Mouse (Mus musculus) neural tube, embryonic 15.5 days (tissue): ENCODE measurements around the gene Wasf1. TPM values are rescaled to one million over a fixed set of nuclear protein-coding genes. Genes with fewer than 3 reads are reported as not detected.

ENCODE experiments used
- ATAC-seq: fragments of 200-750 bp; cut with Nextera tagmentation; 2 replicates; pipeline ENCODE4 v1.8.0; 2017; ENCODE audit warnings: mild to moderate bottlenecking, moderate TSS enrichment, moderate library complexity; ENCODE audit not compliant: low FRiP score
- H3K27ac ChIP-seq: fragments of 300-500 bp; sonication (generic); replicated peaks from 2 replicates; pipeline ENCODE4 v1.5.1; 2015; ENCODE audit warnings: mild to moderate bottlenecking, inconsistent platforms
- H3K27me3 ChIP-seq: fragments of 300-500 bp; sonication (generic); replicated peaks from 2 replicates; pipeline ENCODE4 v1.6.1; 2015; ENCODE audit warnings: inconsistent platforms
- H3K36me3 ChIP-seq: fragments of 300-500 bp; sonication (generic); 2 replicates; pipeline ENCODE4 v1.6.1; 2015; ENCODE audit warnings: inconsistent platforms
- H3K4me1 ChIP-seq: fragments of 300-500 bp; sonication (generic); 2 replicates; pipeline ENCODE4 v1.6.1; 2015; ENCODE audit warnings: inconsistent platforms
- H3K4me2 ChIP-seq: fragments of 300-500 bp; sonication (generic); 2 replicates; pipeline ENCODE4 v1.6.1; 2015; ENCODE audit warnings: inconsistent platforms, mild to moderate bottlenecking, moderate library complexity
- H3K4me3 ChIP-seq: fragments of 300-500 bp; sonication (generic); replicated peaks from 2 replicates; pipeline ENCODE4 v1.5.1; 2015; ENCODE audit warnings: mild to moderate bottlenecking, inconsistent platforms
- H3K9ac ChIP-seq: fragments of 300-500 bp; sonication (generic); replicated peaks from 2 replicates; pipeline ENCODE4 v1.6.1; 2015; ENCODE audit warnings: mild to moderate bottlenecking, inconsistent platforms
- H3K9me3 ChIP-seq: fragments of 300-500 bp; sonication (generic); replicated peaks from 2 replicates; pipeline ENCODE4 v1.6.1; 2016; ENCODE audit warnings: inconsistent platforms
- WGBS: fragments of 180-500 bp; shearing (Covaris S2); methylation state at CpG from one replicate; pipeline ENCODE4 v1.1.7; 2015; ENCODE audit warnings: mixed read lengths; 5-methylcytosine and 5-hydroxymethylcytosine counted together
- polyA plus RNA-seq: library from polyadenylated mRNA; unstranded; fragments of >200 nt; fragmentation: Nextera tagmentation; extraction: Ambion mirVana; gene quantifications from 2 replicates; pipeline ENCODE4 v1.2.1, GENCODE M21; 2015

The Wasf1 gene
- polyA plus RNA-seq, result 98.8 and 105 TPM in 2 replicates

DNA sequence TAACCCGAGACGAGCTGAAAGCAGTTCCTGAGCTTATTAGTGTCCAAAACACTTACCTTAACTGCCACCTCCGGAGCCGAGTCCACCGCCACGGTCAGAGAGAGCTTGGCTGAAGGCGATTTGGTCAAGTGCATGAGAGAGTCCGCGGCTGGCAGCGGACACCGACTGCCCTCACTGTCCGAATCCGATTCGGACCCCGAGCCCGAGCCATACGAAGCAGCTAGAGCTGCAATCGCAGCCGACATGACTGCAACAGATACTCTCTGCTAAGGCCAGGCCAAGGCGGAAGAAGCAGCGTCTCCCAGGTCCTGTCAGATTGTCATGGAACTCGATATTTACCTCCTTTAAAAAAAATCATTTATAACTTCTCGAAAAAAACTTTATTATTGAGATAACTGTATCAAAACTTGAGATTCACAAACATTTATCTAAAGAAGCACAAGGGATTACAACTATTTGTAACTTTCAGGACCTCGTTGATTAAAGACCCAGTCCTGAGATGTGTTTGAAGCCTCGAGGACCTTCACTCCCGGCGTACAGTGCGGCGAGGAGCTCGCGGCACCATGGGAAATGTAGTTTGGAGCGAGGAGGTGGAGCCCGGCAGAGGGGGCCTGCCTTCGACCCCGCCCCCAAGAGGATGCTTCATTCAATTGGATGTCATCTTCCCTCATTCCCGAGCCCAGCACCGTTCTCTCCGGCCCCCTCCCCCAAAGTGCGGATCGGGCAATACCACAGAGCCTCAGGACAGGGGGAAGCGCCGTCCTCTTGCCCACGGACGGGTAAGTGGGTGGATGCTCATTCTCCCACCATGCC is at the start of gene Wasf1, which contains the start of gene Cdc40:
Wasf1 (plus strand) TSS at position 645 of the 813 bp plus-strand sequence.
Cdc40 (minus strand) TSS at position 481 of the 813 bp plus-strand sequence.
- H3K27me3 ChIP-seq, result no peaks in the 10 kb centered on the region
- H3K4me1 ChIP-seq, result peaks cover 32% of the 10 kb centered on the region
- ATAC-seq, result peak; percentile 97
- no peaks in the 10 kb centered on the region for H3K9me3 ChIP-seq
- H3K9ac ChIP-seq, result peak within 1 kb of the TSS; percentile 97
- WGBS, result 0% methylated on average over 44 of the region's 44 CpGs
- peak within 1 kb of the TSS; percentile 92 for H3K4me3 ChIP-seq
- H3K4me2 ChIP-seq, result peak within 1 kb of the TSS; percentile 67
- H3K36me3 ChIP-seq, result no peaks in the 10 kb centered on the region
- H3K27ac ChIP-seq, result peak within 1 kb of the TSS; percentile 100

DNA sequence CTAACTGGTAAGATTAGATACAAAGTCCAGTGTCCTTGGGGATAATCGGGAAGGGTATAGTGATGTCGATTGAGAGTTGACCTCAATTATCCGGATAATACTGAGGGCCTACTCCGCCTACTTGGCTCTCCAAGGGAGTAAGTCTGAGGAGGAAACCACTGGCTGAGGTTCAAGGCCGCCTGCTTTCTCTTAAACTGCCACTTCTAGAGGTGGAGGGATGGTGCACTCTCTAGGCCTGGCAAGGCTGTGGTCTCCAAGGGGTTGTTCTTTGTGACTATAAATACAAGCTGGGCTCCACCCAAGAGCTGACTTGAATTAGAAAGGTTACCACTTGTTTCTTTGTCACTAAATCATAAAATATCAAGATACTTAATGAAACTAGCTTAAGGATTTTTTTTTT is 43.2 kb upstream of the Wasf1 start:
- peaks cover 12% of the 10 kb centered on the region for H3K4me1 ChIP-seq
- no peaks in the 10 kb centered on the region for H3K27me3 ChIP-seq
- H3K4me3 ChIP-seq, result no peak overlapping the region
- H3K36me3 ChIP-seq, result peaks cover 33% of the 10 kb centered on the region
- no peak overlapping the region for H3K9ac ChIP-seq
- ATAC-seq, result no peak
- H3K9me3 ChIP-seq, result no peaks in the 10 kb centered on the region
- 87% methylated on average over 5 of the region's 5 CpGs for WGBS
- H3K4me2 ChIP-seq, result no peak overlapping the region
- H3K27ac ChIP-seq, result no peak overlapping the region

DNA sequence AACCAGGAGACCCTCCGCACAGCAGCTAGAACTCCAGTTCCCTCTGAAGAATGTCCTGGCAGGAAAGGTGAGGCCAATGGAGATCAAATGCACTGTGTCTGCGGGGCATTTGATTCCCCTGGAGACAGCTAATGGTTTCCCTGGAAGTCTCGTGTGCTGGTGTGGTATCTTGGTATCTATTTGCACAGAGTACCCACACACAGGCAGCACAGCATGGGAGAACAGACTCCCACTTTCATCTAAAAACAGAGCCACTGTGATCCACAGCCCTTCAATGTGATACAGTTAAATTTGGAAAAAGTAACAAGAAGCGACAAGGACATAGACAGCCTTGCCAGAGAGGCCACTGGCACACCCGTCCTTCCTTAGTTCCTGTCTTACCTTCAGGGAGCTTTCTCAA is 39.4 kb upstream of the Wasf1 start:
- peak overlapping the region; percentile 13; the same call in 1 of the 2 replicates for H3K4me2 ChIP-seq
- no peaks in the 10 kb centered on the region for H3K9me3 ChIP-seq
- H3K27me3 ChIP-seq, result no peaks in the 10 kb centered on the region
- H3K9ac ChIP-seq, result no peak overlapping the region
- WGBS, result 85% methylated on average over 5 of the region's 5 CpGs
- H3K27ac ChIP-seq, result peak overlapping the region; percentile 73
- H3K36me3 ChIP-seq, result peaks cover 44% of the 10 kb centered on the region
- no peak overlapping the region for H3K4me3 ChIP-seq
- no peak; the same call in 1 of the 2 replicates for ATAC-seq
- peaks cover 15% of the 10 kb centered on the region for H3K4me1 ChIP-seq

DNA sequence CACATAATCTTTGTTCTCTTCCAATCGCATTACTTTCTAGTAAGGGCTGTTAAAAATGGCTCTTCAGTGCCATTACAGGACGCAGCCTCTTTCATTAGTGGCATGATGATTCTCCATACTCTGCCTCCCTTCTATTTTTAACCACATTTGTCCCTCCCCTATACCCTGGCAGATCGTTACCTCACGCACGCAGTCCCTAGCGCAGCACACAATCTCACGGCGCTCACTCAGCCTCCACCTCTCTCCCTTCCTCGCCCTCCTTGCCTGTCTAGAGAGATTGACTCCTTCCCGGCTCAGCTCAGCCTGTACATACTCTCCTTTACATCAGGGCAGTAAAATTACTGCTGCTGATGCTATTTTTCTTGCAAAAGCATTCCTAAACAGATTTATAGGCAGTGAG is 38.7 kb upstream of the Wasf1 start:
- Histone ChIP-seq H3K9me3 (no peaks in the 10 kb centered on the region), H3K4me1 (peaks cover 15% of the 10 kb centered on the region), H3K9ac (no peak overlapping the region), H3K36me3 (peaks cover 41% of the 10 kb centered on the region), H3K4me2 (0 out of 2 replicates have a peak overlapping the region, but pooled peaks have one; percentile 13), H3K27ac (peak overlapping the region; percentile 73), H3K4me3 (no peak overlapping the region), H3K27me3 (no peaks in the 10 kb centered on the region)
- peak; percentile 83 for ATAC-seq
- 52% methylated on average over 10 of the region's 10 CpGs for WGBS

- Histone ChIP-seq H3K4me1 (peaks cover 15% of the 10 kb centered on the region), H3K4me2 (no peak overlapping the region), H3K27me3 (no peaks in the 10 kb centered on the region), H3K36me3 (peaks cover 39% of the 10 kb centered on the region), H3K4me3 (no peak overlapping the region), H3K9ac (no peak overlapping the region), H3K27ac (0 out of 2 replicates have a peak overlapping the region, but pooled peaks have one; percentile 3), H3K9me3 (no peaks in the 10 kb centered on the region)
- WGBS, result 86% methylated on average over 6 of the region's 6 CpGs
- no peak for ATAC-seq
Observed at GRCm38 (mm10) chr10:40845626-40846025, 37.6 kb upstream of the Wasf1 start.

GRCm38 (mm10) chr10:40847176-40847874 is 36.0 kb upstream of the Wasf1 start:
- 88% methylated on average over 10 of the region's 10 CpGs for WGBS
- Histone ChIP-seq H3K4me2 (no peak overlapping the region), H3K27me3 (no peaks in the 10 kb centered on the region), H3K9ac (no peak overlapping the region), H3K9me3 (no peaks in the 10 kb centered on the region), H3K36me3 (peaks cover 30% of the 10 kb centered on the region), H3K4me3 (no peak overlapping the region), H3K4me1 (peaks cover 15% of the 10 kb centered on the region), H3K27ac (no peak overlapping the region)
- no peak for ATAC-seq

DNA sequence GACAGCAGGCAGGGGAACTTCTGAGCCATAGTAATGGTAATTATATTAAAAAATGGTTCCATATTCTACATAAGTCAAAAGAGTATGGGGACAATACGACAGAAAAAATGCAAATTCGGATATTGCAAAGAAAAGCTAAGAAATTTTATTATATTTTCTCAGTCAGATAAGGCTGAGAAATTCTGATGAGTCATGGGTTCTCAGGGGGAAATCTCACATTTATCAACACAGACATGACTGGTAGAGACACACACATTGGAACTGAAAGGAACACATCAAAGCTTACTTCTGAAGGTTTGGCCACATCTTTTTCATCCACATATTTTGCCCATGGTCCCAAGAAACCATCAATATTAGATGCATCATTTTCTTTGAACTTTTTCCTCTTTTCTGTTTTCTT is 32.6 kb upstream of the Wasf1 start:
- 89% methylated on average over 2 of the region's 2 CpGs for WGBS
- Histone ChIP-seq H3K9ac (no peak overlapping the region), H3K4me1 (0 out of 2 replicates have a peak, but pooled peaks cover 1% of the 10 kb centered on the region), H3K9me3 (no peaks in the 10 kb centered on the region), H3K4me2 (no peak overlapping the region), H3K27ac (no peak overlapping the region), H3K27me3 (no peaks in the 10 kb centered on the region), H3K4me3 (no peak overlapping the region), H3K36me3 (peaks cover 19% of the 10 kb centered on the region)
- no peak for ATAC-seq

DNA sequence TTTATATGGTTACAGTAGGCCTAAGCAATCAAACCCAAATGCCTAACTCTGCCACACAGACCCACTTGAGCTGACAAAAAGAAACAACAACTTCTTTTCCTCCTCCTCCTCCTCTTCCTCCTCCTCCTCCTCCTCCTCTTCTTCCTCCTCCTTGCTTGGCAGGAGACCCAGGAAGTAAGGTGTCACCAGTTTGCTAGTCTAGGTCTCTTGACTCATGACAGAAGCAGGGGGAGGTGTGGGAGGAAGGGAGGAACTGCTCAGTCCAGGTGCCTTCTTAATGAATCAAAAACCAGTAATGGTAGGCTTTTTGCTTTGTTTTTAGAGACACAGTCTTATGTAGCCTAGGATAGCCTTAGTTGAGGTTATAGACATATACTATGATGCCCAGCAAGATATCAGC is 32.1 kb upstream of the Wasf1 start:
- Histone ChIP-seq H3K9me3 (no peaks in the 10 kb centered on the region), H3K27me3 (no peaks in the 10 kb centered on the region), H3K4me3 (no peak overlapping the region), H3K4me2 (no peak overlapping the region), H3K27ac (no peak overlapping the region), H3K9ac (no peak overlapping the region), H3K4me1 (no peaks in the 10 kb centered on the region), H3K36me3 (peaks cover 19% of the 10 kb centered on the region)
- ATAC-seq, result no peak

- H3K9me3 ChIP-seq, result no peaks in the 10 kb centered on the region
- no peak overlapping the region for H3K4me2 ChIP-seq
- H3K4me3 ChIP-seq, result no peak overlapping the region
- no peaks in the 10 kb centered on the region for H3K36me3 ChIP-seq
- ATAC-seq, result no peak
- WGBS, result 75% methylated on average over 2 of the region's 2 CpGs
- H3K27ac ChIP-seq, result no peak overlapping the region
- 0 out of 2 replicates have a peak, but pooled peaks cover 4% of the 10 kb centered on the region for H3K4me1 ChIP-seq
- no peaks in the 10 kb centered on the region for H3K27me3 ChIP-seq
- H3K9ac ChIP-seq, result no peak overlapping the region
Observed at GRCm38 (mm10) chr10:40855616-40856015, 27.7 kb upstream of the Wasf1 start.

GRCm38 (mm10) chr10:40856703-40857102 is 26.6 kb upstream of the Wasf1 start:
- Histone ChIP-seq H3K9ac (no peak overlapping the region), H3K9me3 (no peaks in the 10 kb centered on the region), H3K27ac (no peak overlapping the region), H3K27me3 (no peaks in the 10 kb centered on the region), H3K36me3 (no peaks in the 10 kb centered on the region), H3K4me2 (no peak overlapping the region), H3K4me1 (0 out of 2 replicates have a peak, but pooled peaks cover 4% of the 10 kb centered on the region), H3K4me3 (no peak overlapping the region)
- ATAC-seq, result no peak
- WGBS, result 88% methylated on average over 7 of the region's 7 CpGs

GRCm38 (mm10) chr10:40857599-40857998 is 25.7 kb upstream of the Wasf1 start:
- H3K27ac ChIP-seq, result no peak overlapping the region
- ATAC-seq, result no peak

More at GRCm38 (mm10) chr10:40857599-40857998, 25.7 kb upstream of the Wasf1 start:
- Histone ChIP-seq H3K4me2 (no peak overlapping the region), H3K9ac (no peak overlapping the region), H3K4me3 (no peak overlapping the region), H3K27me3 (no peaks in the 10 kb centered on the region), H3K4me1 (0 out of 2 replicates have a peak, but pooled peaks cover 4% of the 10 kb centered on the region), H3K36me3 (no peaks in the 10 kb centered on the region), H3K9me3 (no peaks in the 10 kb centered on the region)
- WGBS, result 57% methylated on average over 8 of the region's 8 CpGs
